Mouse (Mus musculus) midbrain, embryonic 14.5 days (tissue): ENCODE results near the gene Gcfc2. TPM values are rescaled to one million over a fixed set of nuclear protein-coding genes. Genes with fewer than 3 reads are reported as not detected.

Source experiments
- ATAC-seq: fragments of 200-750 bp; cut with Nextera tagmentation; 2 replicates; pipeline ENCODE4 v1.8.0; 2017; ENCODE audit warnings: moderate number of reproducible peaks, moderate library complexity; ENCODE audit not compliant: low FRiP score, low TSS enrichment
- DNase-seq: peaks from one replicate; pipeline ENCODE4 v3.0.0-alpha.2; 2015
- H3K27ac ChIP-seq: fragments of 300-500 bp; sonication (generic); replicated peaks from 2 replicates; pipeline ENCODE4 v1.5.1; 2014; ENCODE audit warnings: mild to moderate bottlenecking, low read depth, low read length, moderate library complexity
- H3K27me3 ChIP-seq: fragments of 300-500 bp; sonication (generic); 2 replicates; pipeline ENCODE4 v1.6.1; 2014; ENCODE audit warnings: low read length, control low read depth, mixed read lengths; ENCODE audit not compliant: control insufficient read depth, insufficient read depth
- H3K36me3 ChIP-seq: fragments of 300-500 bp; sonication (generic); 2 replicates; pipeline ENCODE4 v1.6.1; 2014; ENCODE audit warnings: low read length, control low read depth; ENCODE audit not compliant: control insufficient read depth, insufficient read depth
- H3K4me1 ChIP-seq: fragments of 300-500 bp; sonication (generic); 2 replicates; pipeline ENCODE4 v1.6.1; 2014; ENCODE audit warnings: mild to moderate bottlenecking, antibody characterized with exemption, low read length, control low read depth; ENCODE audit not compliant: control insufficient read depth, insufficient read depth
- H3K4me2 ChIP-seq: fragments of 300-500 bp; sonication (generic); 2 replicates; pipeline ENCODE4 v1.6.1; 2014; ENCODE audit warnings: mild to moderate bottlenecking, low read length, moderate library complexity
- H3K4me3 ChIP-seq: fragments of 300-500 bp; sonication (generic); replicated peaks from 2 replicates; pipeline ENCODE4 v1.5.1; 2014; ENCODE audit warnings: low read depth, low read length
- H3K9ac ChIP-seq: fragments of 300-500 bp; sonication (generic); replicated peaks from 2 replicates; pipeline ENCODE4 v1.6.1; 2014; ENCODE audit warnings: mild to moderate bottlenecking, low read length, moderate library complexity
- H3K9me3 ChIP-seq: fragments of 300-500 bp; sonication (generic); 2 replicates; pipeline ENCODE4 v1.6.1; 2016; ENCODE audit warnings: low read length, control low read depth, mixed read lengths; ENCODE audit not compliant: control insufficient read depth
- WGBS: fragments of 180-500 bp; shearing (Covaris S2); extraction: QIAGEN DNeasy Blood & Tissue Kit; methylation state at CpG from one replicate; pipeline ENCODE4 v1.1.7; 2014; 5-methylcytosine and 5-hydroxymethylcytosine counted together
- polyA plus RNA-seq: library from polyadenylated mRNA; unstranded; fragments of >200 nt; fragmentation: Nextera tagmentation; extraction: Ambion mirVana; gene quantifications from 2 replicates; pipeline ENCODE4 v1.2.1, GENCODE M21; 2014

The Gcfc2 gene
- polyA plus RNA-seq, 1 experiment from 2014 or later = 12.4 TPM

DNA sequence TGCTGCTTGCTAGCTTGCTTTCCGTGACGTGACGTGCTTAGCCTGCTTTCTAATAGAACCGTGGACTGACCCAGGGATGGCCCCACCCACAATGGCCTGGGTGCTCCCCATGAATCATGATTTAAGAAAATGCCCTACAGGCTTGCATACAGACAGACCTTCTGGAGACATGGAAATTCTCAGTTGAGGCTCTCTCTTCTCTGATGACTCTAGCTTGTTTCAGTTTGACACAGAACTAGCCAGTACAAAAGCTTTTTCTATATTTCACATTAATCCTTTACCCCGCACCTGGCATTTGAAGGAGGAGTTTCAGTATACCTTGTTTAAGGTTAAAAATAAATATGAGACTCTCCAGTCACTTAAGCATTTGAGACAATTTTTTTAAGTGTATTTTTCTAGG is 18.2 kb downstream of the Gcfc2 start:
- 91% methylated on average over 5 of the region's 5 CpGs for WGBS
- Histone ChIP-seq H3K4me1 (no peaks in the 10 kb centered on the region), H3K27me3 (no peaks in the 10 kb centered on the region), H3K9ac (no peak overlapping the region), H3K27ac (no peak overlapping the region), H3K4me3 (no peak overlapping the region), H3K4me2 (no peak overlapping the region), H3K36me3 (peaks cover 81% of the 10 kb centered on the region), H3K9me3 (no peaks in the 10 kb centered on the region)
- DNase-seq = no peak
- ATAC-seq = no peak

DNA sequence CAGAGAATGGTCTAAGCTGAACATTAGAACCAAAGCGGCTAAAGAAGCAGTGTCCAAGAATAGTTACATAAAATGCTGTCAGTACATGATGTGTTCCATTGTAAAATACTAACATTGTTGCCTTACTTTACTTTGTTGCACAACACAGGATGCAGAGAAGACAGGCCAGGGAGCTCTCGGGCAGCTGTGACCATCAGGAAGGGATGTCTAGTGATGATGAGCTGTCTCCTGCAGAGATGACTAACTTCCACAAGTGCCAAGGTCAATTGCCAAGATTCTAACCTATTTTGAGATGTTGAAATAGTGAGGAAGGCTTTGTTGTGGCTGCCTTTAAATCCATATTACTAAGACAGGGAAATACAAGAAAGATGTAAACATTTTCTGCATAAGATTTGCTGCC is 19.8 kb downstream of the Gcfc2 start:
- Histone ChIP-seq H3K36me3 (peaks cover 81% of the 10 kb centered on the region), H3K9me3 (no peaks in the 10 kb centered on the region), H3K4me3 (no peak overlapping the region), H3K27me3 (no peaks in the 10 kb centered on the region), H3K27ac (no peak overlapping the region), H3K4me2 (no peak overlapping the region), H3K4me1 (no peaks in the 10 kb centered on the region), H3K9ac (no peak overlapping the region)
- no peak for DNase-seq
- no peak for ATAC-seq
- WGBS = 95% methylated on average over 2 of the region's 2 CpGs

DNA sequence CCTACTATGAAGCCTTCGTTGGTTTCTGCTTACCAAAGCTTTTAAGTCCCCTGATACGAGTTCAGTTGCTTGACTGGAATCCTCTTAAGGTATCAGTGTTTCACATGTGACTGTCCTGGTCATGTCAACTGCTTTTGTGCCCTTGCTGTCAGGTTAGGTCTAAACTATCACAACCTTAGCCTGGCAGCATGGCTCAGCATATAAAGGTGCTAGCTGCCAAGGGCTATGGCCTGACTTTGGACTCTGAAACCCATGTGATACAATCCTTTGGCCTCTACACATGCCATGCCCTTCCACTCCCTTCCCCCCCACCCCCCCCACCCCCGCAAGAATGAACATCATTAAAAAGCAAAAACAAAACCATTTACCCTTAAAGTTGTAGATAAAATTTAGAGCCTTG is 21.0 kb downstream of the Gcfc2 start:
- no peaks in the 10 kb centered on the region for H3K9me3 ChIP-seq
- no peaks in the 10 kb centered on the region for H3K4me1 ChIP-seq
- H3K27me3 ChIP-seq = no peaks in the 10 kb centered on the region
- H3K27ac ChIP-seq = no peak overlapping the region
- 94% methylated on average over 3 of the region's 3 CpGs for WGBS
- DNase-seq = no peak
- ATAC-seq = no peak
- no peak overlapping the region for H3K9ac ChIP-seq
- peaks cover 84% of the 10 kb centered on the region for H3K36me3 ChIP-seq
- no peak overlapping the region for H3K4me3 ChIP-seq
- no peak overlapping the region for H3K4me2 ChIP-seq

- Histone ChIP-seq H3K4me2 (no peak overlapping the region), H3K9me3 (no peaks in the 10 kb centered on the region), H3K4me3 (no peak overlapping the region), H3K27ac (no peak overlapping the region), H3K9ac (no peak overlapping the region), H3K36me3 (peaks cover 79% of the 10 kb centered on the region), H3K4me1 (no peaks in the 10 kb centered on the region), H3K27me3 (no peaks in the 10 kb centered on the region)
- DNase-seq = no peak
- 97% methylated on average over 6 of the region's 6 CpGs for WGBS
- ATAC-seq = no peak
Observed at GRCm38 (mm10) chr6:81946906-81947305, 23.4 kb downstream of the Gcfc2 start.

- ATAC-seq = no peak
- Histone ChIP-seq H3K9ac (no peak overlapping the region), H3K36me3 (peaks cover 74% of the 10 kb centered on the region), H3K9me3 (no peaks in the 10 kb centered on the region), H3K27ac (no peak overlapping the region), H3K4me3 (no peak overlapping the region), H3K27me3 (no peaks in the 10 kb centered on the region), H3K4me1 (no peaks in the 10 kb centered on the region), H3K4me2 (no peak overlapping the region)
- no peak for DNase-seq
- 98% methylated on average over 5 of the region's 5 CpGs for WGBS
Observed at GRCm38 (mm10) chr6:81955133-81955532, 31.7 kb downstream of the Gcfc2 start.

- H3K4me2 ChIP-seq = no peak overlapping the region
- H3K36me3 ChIP-seq = peaks cover 74% of the 10 kb centered on the region
- H3K9ac ChIP-seq = no peak overlapping the region
- no peak for DNase-seq
- no peaks in the 10 kb centered on the region for H3K9me3 ChIP-seq
- 93% methylated on average over 4 of the region's 4 CpGs for whole genome bisulfite sequencing
- no peaks in the 10 kb centered on the region for H3K4me1 ChIP-seq
- no peaks in the 10 kb centered on the region for H3K27me3 ChIP-seq
- H3K27ac ChIP-seq = no peak overlapping the region
- no peak overlapping the region for H3K4me3 ChIP-seq
- ATAC-seq = no peak
Observed at GRCm38 (mm10) chr6:81956399-81956798, 32.9 kb downstream of the Gcfc2 start.

DNA sequence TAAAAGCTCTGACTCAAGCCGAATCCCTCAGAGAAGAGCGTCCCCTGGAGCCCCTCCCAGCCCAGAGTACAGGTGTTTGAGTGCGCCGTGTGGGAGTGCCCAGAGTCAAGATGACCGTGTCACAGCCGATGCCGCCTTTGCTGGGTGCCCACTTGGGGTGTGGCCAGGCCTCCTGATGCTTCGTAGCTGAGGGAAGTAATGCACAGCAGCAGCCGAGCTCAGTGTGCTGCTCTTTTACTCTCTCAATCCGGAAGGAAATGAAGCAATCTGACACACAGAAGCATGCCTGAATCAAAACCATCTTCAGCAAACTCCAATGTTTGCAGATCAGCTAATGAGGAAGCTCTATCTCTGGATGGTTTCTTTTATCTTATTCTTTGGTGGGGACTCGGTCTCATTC is 34.5 kb downstream of the Gcfc2 start:
- Histone ChIP-seq H3K9me3 (no peaks in the 10 kb centered on the region), H3K9ac (no peak overlapping the region), H3K4me1 (no peaks in the 10 kb centered on the region), H3K27ac (no peak overlapping the region), H3K4me2 (no peak overlapping the region), H3K36me3 (peaks cover 74% of the 10 kb centered on the region), H3K27me3 (no peaks in the 10 kb centered on the region), H3K4me3 (no peak overlapping the region)
- WGBS = 95% methylated on average over 11 of the region's 11 CpGs
- no peak for DNase-seq
- ATAC-seq = no peak

- H3K9ac ChIP-seq = no peak overlapping the region
- no peak for DNase-seq
- peaks cover 3% of the 10 kb centered on the region; the same call in 1 of the 2 replicates for H3K4me1 ChIP-seq
Observed at GRCm38 (mm10) chr6:81959866-81960265, 36.4 kb downstream of the Gcfc2 start.

DNA sequence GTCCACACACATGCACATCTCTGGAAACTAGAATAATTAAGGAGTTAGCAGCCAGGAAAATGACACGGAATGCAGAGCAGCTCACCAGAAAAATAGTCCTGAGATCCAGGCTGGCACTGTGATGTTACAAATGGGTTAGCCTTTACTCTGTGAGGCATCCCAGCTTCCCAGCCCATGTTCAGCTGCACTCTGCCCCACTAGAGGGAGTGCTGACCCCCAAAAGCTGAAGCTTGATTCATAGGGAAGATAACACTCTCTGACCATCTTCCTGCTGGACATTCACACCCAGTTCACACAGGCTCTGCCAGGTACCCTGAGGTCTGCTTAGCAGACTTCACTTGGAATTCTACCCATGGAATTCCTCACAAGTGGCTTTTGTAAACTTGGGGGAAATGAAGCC is 36.8 kb downstream of the Gcfc2 start:
- 77% methylated on average over 1 of the region's 1 CpGs for WGBS
- Histone ChIP-seq H3K27ac (no peak overlapping the region), H3K27me3 (no peaks in the 10 kb centered on the region), H3K9ac (no peak overlapping the region), H3K36me3 (peaks cover 68% of the 10 kb centered on the region), H3K9me3 (no peaks in the 10 kb centered on the region), H3K4me2 (no peak overlapping the region), H3K4me1 (peaks cover 8% of the 10 kb centered on the region; the same call in 1 of the 2 replicates), H3K4me3 (no peak overlapping the region)
- ATAC-seq (no peak), DNase-seq (no peak)

More at GRCm38 (mm10) chr6:81959866-81960265, 36.4 kb downstream of the Gcfc2 start:
- WGBS = 94% methylated on average over 8 of the region's 8 CpGs
- no peaks in the 10 kb centered on the region for H3K27me3 ChIP-seq
- H3K4me2 ChIP-seq = no peak overlapping the region
- no peak overlapping the region for H3K27ac ChIP-seq
- H3K9me3 ChIP-seq = no peaks in the 10 kb centered on the region
- no peak overlapping the region for H3K4me3 ChIP-seq
- peaks cover 72% of the 10 kb centered on the region for H3K36me3 ChIP-seq
- ATAC-seq = no peak
